Mouse (Mus musculus): ENCODE results near the gene Pga5. TPM values are rescaled to one million over a fixed set of nuclear protein-coding genes. Genes with fewer than 3 reads are reported as not detected.
A peak's percentile ranks its signal among the peaks of the same experiment; 100 is the strongest.

Pga5 gene
- total RNA-seq, 2 experiments from 2014 or later = not detected

GRCm38 (mm10) chr19:10662665-10663064, 15.2 kb downstream of the Pga5 start:
- DNase-seq = no peak

GRCm38 (mm10) chr19:10661919-10662318, 16.0 kb downstream of the Pga5 start:
- no peak for DNase-seq

- DNase-seq = no peak
These were observed 16.5 kb downstream of the Pga5 start for GRCm38 (mm10) chr19:10661373-10661772.

- no peak for DNase-seq
These were observed 19.5 kb downstream of the Pga5 start for GRCm38 (mm10) chr19:10658406-10658805.

GRCm38 (mm10) chr19:10657742-10658141, 20.1 kb downstream of the Pga5 start:
- no peak for DNase-seq

- no peak for DNase-seq
These were observed 21.8 kb downstream of the Pga5 start for GRCm38 (mm10) chr19:10656058-10656457.

- DNase-seq = no peak
These were observed 29.7 kb downstream of the Pga5 start for GRCm38 (mm10) chr19:10648156-10648555.

GRCm38 (mm10) chr19:10645616-10646015, 32.3 kb downstream of the Pga5 start:
- DNase-seq = no peak

GRCm38 (mm10) chr19:10640589-10641378, 37.1 kb downstream of the Pga5 start:
- no peak for DNase-seq

- DNase-seq = no peak
These were observed 37.8 kb downstream of the Pga5 start for GRCm38 (mm10) chr19:10640080-10640479.

GRCm38 (mm10) chr19:10637840-10638239, 40.0 kb downstream of the Pga5 start:
- no peak for DNase-seq

GRCm38 (mm10) chr19:10634872-10635318, 43.0 kb downstream of the Pga5 start:
- peak; percentile 62 to 64 for DNase-seq

- DNase-seq = peak; percentile 28 to 39
These were observed 43.6 kb downstream of the Pga5 start, which contains the start of gene Vwce for GRCm38 (mm10) chr19:10634106-10634871. TSS of gene Vwce (plus strand) at chr19:10634213.

Other genes starting within 250 kb of the Pga5 start
- gene Lrrc10b, start 220.6 kb downstream of the Pga5 start, total RNA-seq (2021) = 10 to 100 TPM; 78.7 to 89.3 TPM
- gene Ppp1r32, start 195.1 kb downstream of the Pga5 start, total RNA-seq (2021) = 1 to 10 TPM; 1.5 to 1.8 TPM
- 10 to 100 TPM; 75.7 to 81.6 TPM for gene Cpsf7, start 152.8 kb downstream of the Pga5 start, total RNA-seq (2021)
- gene Sdhaf2, start 151.9 kb downstream of the Pga5 start, total RNA-seq (2021) = 10 to 100 TPM; 57.9 to 59.2 TPM
- 10 to 100 TPM; 10.5 to 12.6 TPM for gene Tmem216, start 121.8 kb downstream of the Pga5 start, total RNA-seq (2021)
- 10 to 100 TPM; 10.3 TPM for gene Cyb561a3, start 100.9 kb downstream of the Pga5 start, total RNA-seq (2021)
- gene Tmem138, start 100.7 kb downstream of the Pga5 start, total RNA-seq (2021) = 10 to 100 TPM; 14.0 to 14.1 TPM
- 100 to 1,000 TPM; 200 to 203 TPM for gene Ddb1, start 72.7 kb downstream of the Pga5 start, total RNA-seq (2021)
- 10 to 100 TPM; 18.7 to 20.1 TPM for gene Tkfc, start 72.4 kb downstream of the Pga5 start, total RNA-seq (2021)
- under 1 TPM; 0.30 to 0.32 TPM for gene Vwce, start 43.9 kb downstream of the Pga5 start, total RNA-seq (2021)
- 10 to 100 TPM; 24.2 to 26.7 TPM for gene Vps37c, start 10.7 kb upstream of the Pga5 start, total RNA-seq (2021)
- not detected for gene Cd5, start 60.9 kb upstream of the Pga5 start, total RNA-seq (2021)
- gene Cd6, start 152.0 kb upstream of the Pga5 start, total RNA-seq (2021) = under 1 TPM in 1 of 2 experiments, not detected in 1; 0.35 TPM
- gene Slc15a3, start 161.7 kb upstream of the Pga5 start, total RNA-seq (2021) = 1 to 10 TPM; 1.1 to 1.3 TPM
- gene Tmem132a, start 191.9 kb upstream of the Pga5 start, total RNA-seq (2021) = 100 to 1,000 TPM; 170 to 179 TPM
- gene Tmem109, start 203.9 kb upstream of the Pga5 start, total RNA-seq (2021) = 10 to 100 TPM; 46.8 to 48.4 TPM
- gene Prpf19, start 217.2 kb upstream of the Pga5 start, total RNA-seq (2021) = 100 to 1,000 TPM; 189 to 197 TPM
- gene Zp1, start 242.6 kb upstream of the Pga5 start, total RNA-seq (2021) = not detected